Mouse (Mus musculus) liver, adult 2 months (tissue): ENCODE results near the gene Pla2g2f.

Experiments
- CTCF ChIP-seq: fragments of 200-500 bp; IDR thresholded peaks from 2 replicates; pipeline ENCODE4 v1.5.1; 2011; ENCODE audit warnings: low read depth, low read length, control low read depth
- POLR2A ChIP-seq: fragments of 200-500 bp; IDR thresholded peaks from 2 replicates; pipeline ENCODE4 v1.6.1; 2011; ENCODE audit warnings: low read length, control low read depth; ENCODE audit not compliant: insufficient read depth; ENCODE audit errors: extremely low read depth

DNA sequence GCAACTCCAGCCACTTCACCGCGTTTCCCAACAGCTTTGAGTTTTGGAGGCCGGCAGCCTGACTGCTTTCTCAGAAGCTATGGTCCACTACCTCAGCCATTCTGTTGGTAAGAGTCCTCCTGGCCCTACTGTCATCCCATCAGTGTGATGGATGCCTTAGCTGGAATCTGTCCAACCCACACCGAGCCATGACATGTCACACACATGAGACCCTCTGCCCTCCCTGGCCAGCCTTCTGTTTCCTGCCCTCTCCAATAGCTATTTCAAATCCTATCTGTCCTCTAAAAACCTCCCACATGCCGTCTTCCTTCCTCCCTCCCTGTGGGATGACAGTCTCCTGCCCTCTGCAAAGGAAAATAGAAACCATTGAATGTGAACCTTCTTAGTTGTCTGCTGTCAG lies 31.7 kb downstream of the Pla2g2f start:
- TF ChIP-seq CTCF: no peak
- TF ChIP-seq POLR2A: no peak
